Mouse (Mus musculus) limb, embryonic 14.5 days (tissue): ENCODE results near the gene Camk2d. TPM values are rescaled to one million over a fixed set of nuclear protein-coding genes. Genes with fewer than 3 reads are reported as not detected.
A peak's percentile ranks its signal among the peaks of the same experiment; 100 is the strongest.

Experiments used
- ATAC-seq: fragments of 200-750 bp; cut with Nextera tagmentation; 2 replicates; pipeline ENCODE4 v1.8.0; 2017; ENCODE audit warnings: low read depth, moderate number of reproducible peaks, moderate TSS enrichment; ENCODE audit not compliant: low FRiP score
- DNase-seq: peaks from one replicate; pipeline ENCODE4 v3.0.0-alpha.2; 2015; ENCODE audit warnings: low spot score
- H3K27ac ChIP-seq: fragments of 300-500 bp; sonication (generic); replicated peaks from 2 replicates; pipeline ENCODE4 v1.5.1; 2014; ENCODE audit warnings: low read depth, mild to moderate bottlenecking, low read length, moderate library complexity, mixed read lengths
- H3K27me3 ChIP-seq: fragments of 300-500 bp; sonication (generic); 2 replicates; pipeline ENCODE4 v1.6.1; 2014; ENCODE audit warnings: low read length, mixed read lengths; ENCODE audit not compliant: control insufficient read depth, insufficient read depth
- H3K36me3 ChIP-seq: fragments of 300-500 bp; sonication (generic); 2 replicates; pipeline ENCODE4 v1.6.1; 2014; ENCODE audit warnings: mild to moderate bottlenecking, low read length, moderate library complexity, mixed read lengths; ENCODE audit not compliant: control insufficient read depth, insufficient read depth
- H3K4me1 ChIP-seq: fragments of 300-500 bp; sonication (generic); 2 replicates; pipeline ENCODE4 v1.6.1; 2014; ENCODE audit warnings: antibody characterized with exemption, low read length, mixed read lengths; ENCODE audit not compliant: control insufficient read depth, insufficient read depth
- H3K4me2 ChIP-seq: fragments of 300-500 bp; sonication (generic); replicated peaks from 2 replicates; pipeline ENCODE4 v1.6.1; 2014; ENCODE audit warnings: low read depth, mild to moderate bottlenecking, low read length, moderate library complexity; ENCODE audit not compliant: severe bottlenecking
- H3K4me3 ChIP-seq: fragments of 300-500 bp; sonication (generic); replicated peaks from 2 replicates; pipeline ENCODE4 v1.5.1; 2014; ENCODE audit warnings: low read length
- H3K9ac ChIP-seq: fragments of 300-500 bp; sonication (generic); 2 replicates; pipeline ENCODE4 v1.6.1; 2014; ENCODE audit warnings: mild to moderate bottlenecking, low read depth, low read length, moderate library complexity; ENCODE audit not compliant: severe bottlenecking
- H3K9me3 ChIP-seq: fragments of 300-500 bp; sonication (generic); 2 replicates; pipeline ENCODE4 v1.6.1; 2016; ENCODE audit warnings: low read length; ENCODE audit not compliant: control insufficient read depth
- POLR2A ChIP-seq: fragments of 200-500 bp; IDR thresholded peaks from 2 replicates; pipeline ENCODE4 v1.8.0; 2012; ENCODE audit warnings: inconsistent platforms, mild to moderate bottlenecking, moderate library complexity, borderline replicate concordance; ENCODE audit not compliant: insufficient read depth, insufficient read length; ENCODE audit errors: extremely low read depth
- whole genome bisulfite sequencing: fragments of 180-500 bp; shearing (Covaris S2); extraction: QIAGEN DNeasy Blood & Tissue Kit; methylation state at CpG from one replicate; pipeline ENCODE4 v1.1.7; 2014; 5-methylcytosine and 5-hydroxymethylcytosine counted together
- polyA plus RNA-seq, 2 experiments: library from polyadenylated mRNA; depleted of rRNA in 1 of 2; stranded (reverse) in 1 of 2; unstranded in 1 of 2; fragments of >200 nt; fragmentation: Nextera tagmentation in 1 of 2; extraction: Ambion mirVana in 1 of 2; gene quantifications; 2 replicates each; pipeline versions ENCODE4 v1.2.1 to v1.2.3; 2012 to 2014

Gene Camk2d
- polyA plus RNA-seq, 2 experiments, result 37.4 to 40.0 TPM

- Histone ChIP-seq H3K9me3 (no peaks in the 10 kb centered on the region), H3K4me2 (no peak overlapping the region), H3K9ac (no peak overlapping the region), H3K4me1 (no peaks in the 10 kb centered on the region), H3K36me3 (no peaks in the 10 kb centered on the region), H3K27me3 (no peaks in the 10 kb centered on the region), H3K27ac (no peak overlapping the region), H3K4me3 (no peak overlapping the region)
- DNase-seq, result no peak
- ATAC-seq, result no peak
- no peak for TF ChIP-seq POLR2A
- WGBS, result 84% methylated on average over 3 of the region's 3 CpGs
Observed at GRCm38 (mm10) chr3:126586134-126586533, 10.0 kb upstream of the Camk2d start.

GRCm38 (mm10) chr3:126587477-126587876 is 8.6 kb upstream of the Camk2d start:
- H3K9me3 ChIP-seq, result no peaks in the 10 kb centered on the region
- no peak overlapping the region for H3K27ac ChIP-seq
- H3K36me3 ChIP-seq, result no peaks in the 10 kb centered on the region
- peak; percentile 65 for ATAC-seq
- no peaks in the 10 kb centered on the region for H3K27me3 ChIP-seq
- H3K9ac ChIP-seq, result no peak overlapping the region
- TF ChIP-seq POLR2A, result no peak
- H3K4me1 ChIP-seq, result no peaks in the 10 kb centered on the region
- WGBS, result 42% methylated on average over 3 of the region's 3 CpGs
- H3K4me2 ChIP-seq, result no peak overlapping the region
- peak; percentile 76 for DNase-seq
- H3K4me3 ChIP-seq, result no peak overlapping the region

- DNase-seq (no peak), ATAC-seq (no peak)
- no peak overlapping the region for H3K27ac ChIP-seq
- TF ChIP-seq POLR2A, result no peak
- no peak overlapping the region for H3K9ac ChIP-seq
- WGBS, result 88% methylated on average over 7 of the region's 7 CpGs
- H3K27me3 ChIP-seq, result no peaks in the 10 kb centered on the region
- H3K4me3 ChIP-seq, result no peak overlapping the region
- H3K36me3 ChIP-seq, result no peaks in the 10 kb centered on the region
- no peak overlapping the region for H3K4me2 ChIP-seq
- no peaks in the 10 kb centered on the region for H3K9me3 ChIP-seq
- H3K4me1 ChIP-seq, result no peaks in the 10 kb centered on the region
Observed at GRCm38 (mm10) chr3:126589556-126589955, 6.5 kb upstream of the Camk2d start.

- WGBS, result 35% methylated on average over 4 of the region's 4 CpGs
- peak overlapping the region; percentile 40; the same call in 1 of the 2 replicates for H3K27ac ChIP-seq
Observed at GRCm38 (mm10) chr3:126595456-126595855, 646 bp upstream of the Camk2d start.

GRCm38 (mm10) chr3:126596491-126597160 is 524 bp downstream of the Camk2d start:
- DNase-seq (peak; percentile 79), ATAC-seq (peak; percentile 85)
- peaks cover 12% of the 10 kb centered on the region for H3K4me1 ChIP-seq
- peak overlapping the region; percentile 80 for H3K4me2 ChIP-seq
- H3K9ac ChIP-seq, result peak overlapping the region; percentile 90
- peak overlapping the region; percentile 92 for H3K27ac ChIP-seq
- H3K36me3 ChIP-seq, result peaks cover 2% of the 10 kb centered on the region; the same call in 1 of the 2 replicates
- TF ChIP-seq POLR2A, result no peak
- H3K27me3 ChIP-seq, result no peaks in the 10 kb centered on the region
- no peaks in the 10 kb centered on the region for H3K9me3 ChIP-seq
- H3K4me3 ChIP-seq, result peak overlapping the region; percentile 82
- under 1% methylated on average over 46 of the region's 69 CpGs for WGBS

More at GRCm38 (mm10) chr3:126595456-126595855, 646 bp upstream of the Camk2d start:
- peak overlapping the region; percentile 80 for H3K4me2 ChIP-seq
- no peaks in the 10 kb centered on the region for H3K9me3 ChIP-seq
- H3K9ac ChIP-seq, result no peak overlapping the region
- peaks cover 12% of the 10 kb centered on the region for H3K4me1 ChIP-seq
- DNase-seq (no peak), ATAC-seq (no peak)
- TF ChIP-seq POLR2A, result no peak
- no peaks in the 10 kb centered on the region for H3K36me3 ChIP-seq
- no peaks in the 10 kb centered on the region for H3K27me3 ChIP-seq
- H3K4me3 ChIP-seq, result peak overlapping the region; percentile 82; the same call in 1 of the 2 replicates
